Mouse (Mus musculus): ENCODE data around the gene Lipf. TPM values are rescaled to one million over a fixed set of nuclear protein-coding genes. Genes with fewer than 3 reads are reported as not detected.
A peak's percentile ranks its signal among the peaks of the same experiment; 100 is the strongest.

The Lipf gene
- polyA plus RNA-seq, 2 experiments = not detected

- Histone ChIP-seq H3K9me3 (ENCODE audit: control insufficient read depth, low read length) (no peaks in the 10 kb centered on the region), H3K27ac (no peak overlapping the region), H3K4me3 (ENCODE audit: insufficient read depth in 1 of 2, low read depth in 2 of 2, low read length in 2 of 2) (no peak overlapping the region), H3K27me3 (ENCODE audit: control insufficient read depth, insufficient read depth, low read length) (no peaks in the 10 kb centered on the region), H3K9ac (replicated peaks) (no peak overlapping the region), H3K4me1 (replicated peaks; ENCODE audit: control insufficient read depth in 2 of 2, insufficient read depth in 2 of 2, low read length in 1 of 2) (no peaks in the 10 kb centered on the region), H3K4me2 (ENCODE audit: low read depth) (no peak overlapping the region), H3K36me3 (replicated peaks; ENCODE audit: control insufficient read depth, insufficient read depth, low read depth) (no peaks in the 10 kb centered on the region)
- TF ChIP-seq EP300 (IDR thresholded peaks at IDR 0.05; ENCODE audit: low read depth) (no peak), CTCF (IDR thresholded peaks at IDR 0.05; ENCODE audit: low read depth) (no peak)
- WGBS (ENCODE audit: insufficient replicate concordance) = 53% methylated on average over 11 of the region's 11 CpGs
- ATAC-seq (ENCODE audit: insufficient read depth) = no peak
- no peak for DNase-seq (ENCODE audit: low read depth in 3 of 3, low spot score in 3 of 3)
These were observed 60.6 kb downstream of the Lipf start for GRCm38 (mm10) chr19:34021440-34022172.

- 20% methylated on average over 3 of the region's 3 CpGs for WGBS (ENCODE audit: insufficient replicate concordance)
- DNase-seq (ENCODE audit: low read depth in 3 of 3, low spot score in 3 of 3) = no peak
- Histone ChIP-seq H3K4me3 (ENCODE audit: insufficient read depth in 1 of 2, low read depth in 2 of 2, low read length in 2 of 2) (no peak overlapping the region), H3K4me2 (ENCODE audit: low read depth) (no peak overlapping the region), H3K36me3 (replicated peaks; ENCODE audit: control insufficient read depth, insufficient read depth, low read depth) (no peaks in the 10 kb centered on the region), H3K9me3 (ENCODE audit: control insufficient read depth, low read length) (no peaks in the 10 kb centered on the region), H3K27ac (no peak overlapping the region), H3K9ac (replicated peaks) (no peak overlapping the region), H3K27me3 (ENCODE audit: control insufficient read depth, insufficient read depth, low read length) (no peaks in the 10 kb centered on the region), H3K4me1 (replicated peaks; ENCODE audit: control insufficient read depth in 2 of 2, insufficient read depth in 2 of 2, low read length in 1 of 2) (no peaks in the 10 kb centered on the region)
- no peak for ATAC-seq (ENCODE audit: insufficient read depth)
- TF ChIP-seq EP300 (IDR thresholded peaks at IDR 0.05; ENCODE audit: low read depth) (no peak), CTCF (IDR thresholded peaks at IDR 0.05; ENCODE audit: low read depth) (peak; percentile 8; the same call in 1 of the 2 replicates)
These were observed 61.8 kb downstream of the Lipf start for GRCm38 (mm10) chr19:34022759-34023158.

Other genes with a start within 250 kb of the Lipf start
- 0.02 and 0.03 TPM in 2 replicates for gene Lipo2, start 209.8 kb upstream of the Lipf start, polyA plus RNA-seq (2012; rRNA removed)
- gene Lipo2, start 209.8 kb upstream of the Lipf start, polyA plus RNA-seq (2014; fragmentation: Nextera tagmentation; extraction: Ambion mirVana) = not detected in 2 replicates
- gene Lipo3, start 199.2 kb upstream of the Lipf start, polyA plus RNA-seq (2012; rRNA removed) = 0.74 and 1.0 TPM in 2 replicates
- 2.7 and 3.4 TPM in 2 replicates for gene Lipo3, start 199.2 kb upstream of the Lipf start, polyA plus RNA-seq (2014; fragmentation: Nextera tagmentation; extraction: Ambion mirVana)
- not detected in 2 replicates for gene Lipo1, start 173.7 kb upstream of the Lipf start, polyA plus RNA-seq (2012; rRNA removed)
- not detected in 2 replicates for gene Lipo1, start 173.7 kb upstream of the Lipf start, polyA plus RNA-seq (2014; fragmentation: Nextera tagmentation; extraction: Ambion mirVana)
- gene Lipk, start 47.1 kb downstream of the Lipf start, polyA plus RNA-seq (2012; rRNA removed) = not detected in 2 replicates
- gene Lipk, start 47.1 kb downstream of the Lipf start, polyA plus RNA-seq (2014; fragmentation: Nextera tagmentation; extraction: Ambion mirVana) = not detected in 2 replicates
- gene Lipn, start 106.2 kb downstream of the Lipf start, polyA plus RNA-seq (2012; rRNA removed) = not detected in 2 replicates
- gene Lipn, start 106.2 kb downstream of the Lipf start, polyA plus RNA-seq (2014; fragmentation: Nextera tagmentation; extraction: Ambion mirVana) = not detected in 2 replicates
- 0.02 TPM in 1 of 2 replicates, not detected in the other for gene Lipm, start 139.7 kb downstream of the Lipf start, polyA plus RNA-seq (2012; rRNA removed)
- gene Lipm, start 139.7 kb downstream of the Lipf start, polyA plus RNA-seq (2014; fragmentation: Nextera tagmentation; extraction: Ambion mirVana) = not detected in 2 replicates
- gene Ankrd22, start 204.9 kb downstream of the Lipf start, polyA plus RNA-seq (2012; rRNA removed) = 0.12 and 0.13 TPM in 2 replicates
- gene Ankrd22, start 204.9 kb downstream of the Lipf start, polyA plus RNA-seq (2014; fragmentation: Nextera tagmentation; extraction: Ambion mirVana) = 0.09 and 0.22 TPM in 2 replicates
- 1.3 and 1.8 TPM in 2 replicates for gene Stambpl1, start 231.0 kb downstream of the Lipf start, polyA plus RNA-seq (2012; rRNA removed)
- gene Stambpl1, start 231.0 kb downstream of the Lipf start, polyA plus RNA-seq (2014; fragmentation: Nextera tagmentation; extraction: Ambion mirVana) = 2.4 and 2.8 TPM in 2 replicates